ENCODE assay signal across 8 mouse cellular contexts in genomic region chr2:69585191-69585885, GRCm38 (mm10). TPM values are rescaled to one million over a fixed set of nuclear protein-coding genes. Genes with fewer than 3 reads are reported as not detected.
DNase-seq lines count a peak whose midpoint lies in the region; ATAC-seq and TF ChIP-seq lines count a peak whose summit lies in the region.

No protein-coding gene starts in this region.

- TF ChIP-seq POLR2A in brain, embryonic 14.5 days (IDR thresholded peaks at IDR 0.05; ENCODE audit: borderline replicate concordance, extremely low read depth, insufficient read depth, insufficient read length, poor library complexity, severe bottlenecking), result no peak
- no peak for TF ChIP-seq POLR2A in limb, embryonic 14.5 days (IDR thresholded peaks at IDR 0.05; ENCODE audit: borderline replicate concordance, extremely low read depth, insufficient read depth, insufficient read length)

- peak overlapping the region; percentile 58 for H3K4me3 ChIP-seq in forebrain, embryonic 15.5 days
- peak overlapping the region; percentile 58 for H3K4me3 ChIP-seq in limb, embryonic 14.5 days (replicated peaks; ENCODE audit: low read length)
- H3K4me3 ChIP-seq in neural tube, embryonic 15.5 days (replicated peaks), result peak overlapping the region; percentile 72

- no peak overlapping the region for H3K27ac ChIP-seq in forebrain, embryonic 15.5 days (replicated peaks)
- no peak overlapping the region for H3K27ac ChIP-seq in limb, embryonic 14.5 days (replicated peaks; ENCODE audit: low read depth, low read length)
- H3K27ac ChIP-seq in neural tube, embryonic 15.5 days (replicated peaks), result no peak overlapping the region

- peak overlapping the region; percentile 99 for H3K4me2 ChIP-seq in forebrain, embryonic 15.5 days (replicated peaks)
- peak overlapping the region; percentile 99 for H3K4me2 ChIP-seq in limb, embryonic 14.5 days (replicated peaks; ENCODE audit: low read depth, low read length, severe bottlenecking)
- H3K4me2 ChIP-seq in neural tube, embryonic 15.5 days, result peak overlapping the region; percentile 100

- H3K27me3 ChIP-seq in forebrain, embryonic 15.5 days, result peaks cover 58% of the 10 kb centered on the region
- peaks cover 60% of the 10 kb centered on the region for H3K27me3 ChIP-seq in limb, embryonic 14.5 days (ENCODE audit: control insufficient read depth, insufficient read depth, low read length)
- H3K27me3 ChIP-seq in neural tube, embryonic 15.5 days (replicated peaks), result peaks cover 56% of the 10 kb centered on the region

- H3K36me3 ChIP-seq in forebrain, embryonic 15.5 days, result no peaks in the 10 kb centered on the region
- H3K36me3 ChIP-seq in limb, embryonic 14.5 days (ENCODE audit: control insufficient read depth, insufficient read depth, low read length), result no peaks in the 10 kb centered on the region
- H3K36me3 ChIP-seq in neural tube, embryonic 15.5 days, result no peaks in the 10 kb centered on the region

- H3K9me3 ChIP-seq in forebrain, embryonic 15.5 days, result no peaks in the 10 kb centered on the region
- no peaks in the 10 kb centered on the region for H3K9me3 ChIP-seq in limb, embryonic 14.5 days (ENCODE audit: control insufficient read depth, low read length)
- no peaks in the 10 kb centered on the region for H3K9me3 ChIP-seq in neural tube, embryonic 15.5 days (replicated peaks)

- TF ChIP-seq CTCF in brain, embryonic 14.5 days (IDR thresholded peaks at IDR 0.05; ENCODE audit: borderline replicate concordance, extremely low read depth, insufficient read depth, insufficient read length), result no peak

- peaks cover 36% of the 10 kb centered on the region for H3K4me1 ChIP-seq in forebrain, embryonic 15.5 days
- H3K4me1 ChIP-seq in limb, embryonic 14.5 days (ENCODE audit: control insufficient read depth, insufficient read depth, low read length), result peaks cover 14% of the 10 kb centered on the region
- H3K4me1 ChIP-seq in neural tube, embryonic 15.5 days, result peaks cover 37% of the 10 kb centered on the region

- peak; percentile 32 for DNase-seq in kidney, postnatal 10 days
- no peak for DNase-seq in kidney, postnatal 36 days
- DNase-seq in brain, embryonic 14.5 days (ENCODE audit: low read depth), result peak; percentile 63
- DNase-seq in limb, embryonic 14.5 days (ENCODE audit: low spot score), result no peak
- no peak for DNase-seq in spleen, postnatal 10 days (ENCODE audit: low spot score in 2 of 2)

- peak overlapping the region; percentile 41 for H3K9ac ChIP-seq in forebrain, embryonic 15.5 days (replicated peaks)
- peak overlapping the region; percentile 46 for H3K9ac ChIP-seq in limb, embryonic 14.5 days (ENCODE audit: low read depth, low read length, severe bottlenecking)
- H3K9ac ChIP-seq in neural tube, embryonic 15.5 days (replicated peaks), result peak overlapping the region; percentile 54

- WGBS in forebrain, embryonic 15.5 days, result under 1% methylated on average over 61 of the region's 61 CpGs
- under 1% methylated on average over 55 of the region's 61 CpGs for WGBS in limb, embryonic 14.5 days
- under 1% methylated on average over 61 of the region's 61 CpGs for WGBS in neural tube, embryonic 15.5 days

- peak; percentile 75 for ATAC-seq in forebrain, embryonic 15.5 days (replicated peaks)
- peak; percentile 16; the same call in 1 of the 2 replicates for ATAC-seq in limb, embryonic 14.5 days (ENCODE audit: low FRiP score, low read depth)
- peak; percentile 65 for ATAC-seq in neural tube, embryonic 15.5 days (ENCODE audit: low FRiP score)
- no peak for ATAC-seq in monocyte, adult 5-6 weeks (replicated peaks; ENCODE audit: insufficient number of reproducible peaks, low FRiP score, low TSS enrichment, poor library complexity, severe bottlenecking)

RNA-seq across cellular contexts. Expression of gene Lrp2, which starts 0.5 kb away (rescaled TPM):
- 2.0 and 3.4 TPM in 2 replicates for polyA plus RNA-seq in brain, embryonic 14.5 days (2012; rRNA removed)
- 0.24 and 0.47 TPM in 2 replicates for polyA plus RNA-seq in forebrain, embryonic 15.5 days (2015; fragmentation: Nextera tagmentation; extraction: Ambion mirVana)
- 0.09 and 0.12 TPM in 2 replicates for polyA plus RNA-seq in limb, embryonic 14.5 days (2012; rRNA removed)
- 0.01 TPM in 1 of 2 replicates, not detected in the other for polyA plus RNA-seq in limb, embryonic 14.5 days (2014; fragmentation: Nextera tagmentation; extraction: Ambion mirVana)
- 0.46 and 0.66 TPM in 2 replicates for polyA plus RNA-seq in neural tube, embryonic 15.5 days (2015; fragmentation: Nextera tagmentation; extraction: Ambion mirVana)
- total RNA-seq in monocyte, adult 5-6 weeks (2017), result not detected in 3 replicates

Comparison
In these comparisons a context has a peak if more than half of its experiments do, and no peak if none do; other contexts are left out.
1. DNase-seq: peak in kidney, postnatal 10 days (single experiment) and brain, embryonic 14.5 days (single experiment); none in kidney, postnatal 36 days (0 of 2), limb, embryonic 14.5 days (single experiment) and spleen, postnatal 10 days (0 of 2).
2. Peak in every context shown above with its lines, with median percentiles within 50 percentile points of each other: H3K4me2 ChIP-seq, H3K4me3 ChIP-seq and H3K9ac ChIP-seq.